Mouse (Mus musculus) hindbrain, embryonic 12.5 days (tissue): Measurements from ENCODE around the gene Phospho1. TPM values are rescaled to one million over a fixed set of nuclear protein-coding genes. Genes with fewer than 3 reads are reported as not detected.
"Not testable (repeated sequence)": the region's sequence is repeated elsewhere in the genome, so short reads cannot be mapped to it uniquely, and the experiment has no call there.

Source experiments
- ATAC-seq: fragments of 200-750 bp; cut with Nextera tagmentation; 2 replicates; pipeline ENCODE4 v1.8.0; 2017; ENCODE audit warnings: moderate TSS enrichment; ENCODE audit not compliant: low FRiP score
- H3K27ac ChIP-seq: fragments of 300-500 bp; sonication (generic); 2 replicates; pipeline ENCODE4 v1.5.1; 2016; ENCODE audit warnings: mild to moderate bottlenecking
- H3K27me3 ChIP-seq: fragments of 300-500 bp; sonication (generic); 2 replicates; pipeline ENCODE4 v1.6.1; 2016; ENCODE audit warnings: mild to moderate bottlenecking
- H3K36me3 ChIP-seq: fragments of 300-500 bp; sonication (generic); 2 replicates; pipeline ENCODE4 v1.6.1; 2016; ENCODE audit warnings: mild to moderate bottlenecking
- H3K4me1 ChIP-seq: fragments of 300-500 bp; sonication (generic); 2 replicates; pipeline ENCODE4 v1.6.1; 2016
- H3K4me2 ChIP-seq: fragments of 300-500 bp; sonication (generic); replicated peaks from 2 replicates; pipeline ENCODE4 v1.6.1; 2016; ENCODE audit warnings: mild to moderate bottlenecking
- H3K4me3 ChIP-seq: fragments of 300-500 bp; sonication (generic); 2 replicates; pipeline ENCODE4 v1.5.1; 2016; ENCODE audit warnings: mild to moderate bottlenecking
- H3K9ac ChIP-seq: fragments of 300-500 bp; sonication (generic); 2 replicates; pipeline ENCODE4 v1.6.1; 2016; ENCODE audit warnings: mild to moderate bottlenecking, moderate library complexity
- H3K9me3 ChIP-seq: fragments of 300-500 bp; sonication (generic); replicated peaks from 2 replicates; pipeline ENCODE4 v1.6.1; 2016; ENCODE audit warnings: mild to moderate bottlenecking
- WGBS: fragments of 180-500 bp; shearing (Covaris S2); methylation state at CpG from one replicate; pipeline ENCODE4 v1.1.7; 2016; 5-methylcytosine and 5-hydroxymethylcytosine counted together
- polyA plus RNA-seq: library from polyadenylated mRNA; unstranded; fragments of >200 nt; fragmentation: Nextera tagmentation; extraction: Ambion mirVana; gene quantifications from 2 replicates; pipeline ENCODE4 v1.2.1, GENCODE M21; 2016

Gene Phospho1
- polyA plus RNA-seq, 1 experiment from 2014 or later: not detected

- no peaks in the 10 kb centered on the region for H3K36me3 ChIP-seq
- H3K9ac ChIP-seq: peak overlapping the region; percentile 57
- peak overlapping the region; percentile 78 for H3K4me3 ChIP-seq
- peaks cover 17% of the 10 kb centered on the region for H3K4me1 ChIP-seq
- ATAC-seq: no peak
- no peaks in the 10 kb centered on the region for H3K27me3 ChIP-seq
- H3K9me3 ChIP-seq: no peaks in the 10 kb centered on the region
- H3K27ac ChIP-seq: peak overlapping the region; percentile 88
- peak overlapping the region; percentile 77 for H3K4me2 ChIP-seq
- 20% methylated on average over 21 of the region's 21 CpGs for WGBS
Measured at GRCm38 (mm10) chr11:95857716-95858527, 33.6 kb downstream of the Phospho1 start.

GRCm38 (mm10) chr11:95858528-95859467 is 34.5 kb downstream of the Phospho1 start:
- Histone ChIP-seq H3K27ac (peak overlapping the region; percentile 88), H3K4me2 (peak overlapping the region; percentile 77), H3K27me3 (no peaks in the 10 kb centered on the region), H3K4me1 (peaks cover 17% of the 10 kb centered on the region), H3K9me3 (no peaks in the 10 kb centered on the region), H3K36me3 (no peaks in the 10 kb centered on the region), H3K9ac (peak overlapping the region; percentile 65), H3K4me3 (peak overlapping the region; percentile 78)
- WGBS: under 1% methylated on average over 58 of the region's 58 CpGs
- ATAC-seq: peak; percentile 98

- peaks cover 17% of the 10 kb centered on the region for H3K4me1 ChIP-seq
- no peaks in the 10 kb centered on the region for H3K36me3 ChIP-seq
- no peaks in the 10 kb centered on the region for H3K27me3 ChIP-seq
- H3K27ac ChIP-seq: peak overlapping the region; percentile 88
- H3K4me2 ChIP-seq: peak overlapping the region; percentile 77
- peak overlapping the region; percentile 78 for H3K4me3 ChIP-seq
- peak overlapping the region; percentile 65 for H3K9ac ChIP-seq
- peak; percentile 72 for ATAC-seq
- 0% methylated on average over 35 of the region's 35 CpGs for WGBS
- no peaks in the 10 kb centered on the region for H3K9me3 ChIP-seq
Measured at GRCm38 (mm10) chr11:95859468-95859855, 35.2 kb downstream of the Phospho1 start.

- ATAC-seq: no peak
- Histone ChIP-seq H3K4me3 (peak overlapping the region; percentile 78), H3K9me3 (no peaks in the 10 kb centered on the region), H3K4me1 (peaks cover 17% of the 10 kb centered on the region), H3K4me2 (peak overlapping the region; percentile 77), H3K36me3 (no peaks in the 10 kb centered on the region), H3K9ac (peak overlapping the region; percentile 65), H3K27me3 (no peaks in the 10 kb centered on the region), H3K27ac (peak overlapping the region; percentile 88; the same call in 1 of the 2 replicates)
- 36% methylated on average over 3 of the region's 3 CpGs for WGBS
Measured at GRCm38 (mm10) chr11:95860071-95860490, 35.8 kb downstream of the Phospho1 start.

GRCm38 (mm10) chr11:95861397-95861796 is 37.1 kb downstream of the Phospho1 start:
- H3K9me3 ChIP-seq: no peaks in the 10 kb centered on the region
- WGBS: 97% methylated on average over 8 of the region's 8 CpGs

GRCm38 (mm10) chr11:95869442-95869841 is 45.1 kb downstream of the Phospho1 start:
- Histone ChIP-seq H3K4me3 (no peak overlapping the region), H3K9ac (no peak overlapping the region), H3K36me3 (no peaks in the 10 kb centered on the region), H3K9me3 (no peaks in the 10 kb centered on the region), H3K27ac (no peak overlapping the region), H3K4me2 (no peak overlapping the region), H3K4me1 (no peaks in the 10 kb centered on the region), H3K27me3 (no peaks in the 10 kb centered on the region)
- no peak for ATAC-seq
- WGBS: 83% methylated on average over 4 of the region's 4 CpGs

More at GRCm38 (mm10) chr11:95861397-95861796, 37.1 kb downstream of the Phospho1 start:
- Histone ChIP-seq H3K4me1 (peaks cover 17% of the 10 kb centered on the region), H3K36me3 (no peaks in the 10 kb centered on the region), H3K27me3 (no peaks in the 10 kb centered on the region), H3K4me2 (no peak overlapping the region), H3K9ac (no peak overlapping the region), H3K27ac (no peak overlapping the region), H3K4me3 (no peak overlapping the region)
- no peak for ATAC-seq

GRCm38 (mm10) chr11:95869918-95870470 is 45.7 kb downstream of the Phospho1 start:
- no peaks in the 10 kb centered on the region for H3K27me3 ChIP-seq
- no peak overlapping the region for H3K4me2 ChIP-seq
- H3K36me3 ChIP-seq: no peaks in the 10 kb centered on the region
- no peak overlapping the region for H3K27ac ChIP-seq
- no peak for ATAC-seq
- no peaks in the 10 kb centered on the region for H3K9me3 ChIP-seq
- H3K4me1 ChIP-seq: no peaks in the 10 kb centered on the region
- no peak overlapping the region for H3K4me3 ChIP-seq
- WGBS: 70% methylated on average over 6 of the region's 6 CpGs
- H3K9ac ChIP-seq: no peak overlapping the region

GRCm38 (mm10) chr11:95875804-95876203 is 51.5 kb downstream of the Phospho1 start:
- Histone ChIP-seq H3K27ac (no peak overlapping the region), H3K27me3 (no peaks in the 10 kb centered on the region), H3K4me2 (peak overlapping the region; percentile 16; the same call in 1 of the 2 replicates), H3K4me3 (no peak overlapping the region), H3K9ac (no peak overlapping the region), H3K36me3 (no peaks in the 10 kb centered on the region), H3K9me3 (no peaks in the 10 kb centered on the region), H3K4me1 (no peaks in the 10 kb centered on the region)
- 36% methylated on average over 9 of the region's 9 CpGs for WGBS
- no peak for ATAC-seq

- H3K9me3 ChIP-seq: no peaks in the 10 kb centered on the region
- H3K9ac ChIP-seq: no peak overlapping the region
- no peaks in the 10 kb centered on the region for H3K4me1 ChIP-seq
- H3K27ac ChIP-seq: no peak overlapping the region
- peaks cover 4% of the 10 kb centered on the region; the same call in 1 of the 2 replicates for H3K27me3 ChIP-seq
- H3K36me3 ChIP-seq: no peaks in the 10 kb centered on the region
- H3K4me3 ChIP-seq: no peak overlapping the region
- peak overlapping the region; percentile 16; the same call in 1 of the 2 replicates for H3K4me2 ChIP-seq
- WGBS: 15% methylated on average over 7 of the region's 7 CpGs
- ATAC-seq: no peak
Measured at GRCm38 (mm10) chr11:95876296-95876695, 52.0 kb downstream of the Phospho1 start.

GRCm38 (mm10) chr11:95879861-95880260 is 55.6 kb downstream of the Phospho1 start:
- H3K4me1 ChIP-seq, H3K9me3 ChIP-seq, H3K4me3 ChIP-seq, H3K36me3 ChIP-seq, H3K27ac ChIP-seq, H3K9ac ChIP-seq, H3K4me2 ChIP-seq, ATAC-seq, H3K27me3 ChIP-seq: not testable (repeated sequence)
- 65% methylated on average over 2 of the region's 2 CpGs for WGBS
